Mouse (Mus musculus) thymus, adult 2 months (tissue): Measurements from ENCODE around the gene Slc25a53.
"Not testable (repeated sequence)": the region's sequence is repeated elsewhere in the genome, so short reads cannot be mapped to it uniquely, and the experiment has no call there.

Experiments used
- CTCF ChIP-seq: fragments of 200-500 bp; IDR thresholded peaks from 2 replicates; pipeline ENCODE4 v1.5.1; 2012; ENCODE audit warnings: mild to moderate bottlenecking, control low read depth, low read length, moderate library complexity, borderline replicate concordance; ENCODE audit not compliant: control insufficient read depth, poor library complexity, insufficient read depth; ENCODE audit errors: extremely low read depth
- POLR2A ChIP-seq: fragments of 200-500 bp; IDR thresholded peaks from 2 replicates; pipeline ENCODE4 v1.6.1; 2012; ENCODE audit warnings: mild to moderate bottlenecking, low read length, control low read depth, moderate library complexity; ENCODE audit not compliant: control insufficient read depth, poor library complexity, insufficient read depth; ENCODE audit errors: extremely low read depth

DNA sequence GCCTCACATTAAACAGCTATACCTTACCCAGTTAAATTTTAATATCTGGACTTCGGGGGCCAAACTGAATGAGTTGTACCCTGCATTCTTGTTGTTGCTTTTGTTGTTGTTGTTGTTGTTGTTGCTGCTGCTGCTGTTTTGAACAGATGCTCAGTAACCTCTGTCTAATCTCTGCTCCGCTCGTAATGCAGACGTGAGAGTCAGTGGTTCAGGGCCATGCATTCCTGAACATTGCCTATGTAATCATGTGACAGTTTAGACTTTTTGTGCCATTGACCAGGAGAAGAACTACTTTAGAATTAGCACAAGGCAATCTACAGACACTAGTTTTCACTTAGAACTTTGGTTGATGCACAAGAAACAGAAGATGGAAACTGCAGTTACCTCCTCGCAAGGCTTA, 79.8 kb downstream of the Slc25a53 start:
- TF ChIP-seq CTCF, POLR2A: not testable (repeated sequence)
